Mouse (Mus musculus) neural tube, embryonic 12.5 days (tissue): ENCODE measurements around the gene Tmem160. TPM values are rescaled to one million over a fixed set of nuclear protein-coding genes. Genes with fewer than 3 reads are reported as not detected.

Source experiments
- ATAC-seq: fragments of 200-750 bp; cut with Nextera tagmentation; 2 replicates; pipeline ENCODE4 v1.8.0; 2017; ENCODE audit warnings: low read depth, mild to moderate bottlenecking, moderate TSS enrichment, moderate library complexity; ENCODE audit not compliant: low FRiP score
- H3K27ac ChIP-seq: fragments of 300-500 bp; sonication (generic); 2 replicates; pipeline ENCODE4 v1.5.1; 2016
- H3K27me3 ChIP-seq: fragments of 300-500 bp; sonication (generic); replicated peaks from 2 replicates; pipeline ENCODE4 v1.6.1; 2016; ENCODE audit warnings: mild to moderate bottlenecking
- H3K36me3 ChIP-seq: fragments of 300-500 bp; sonication (generic); 2 replicates; pipeline ENCODE4 v1.6.1; 2016; ENCODE audit warnings: mild to moderate bottlenecking
- H3K4me1 ChIP-seq: fragments of 300-500 bp; sonication (generic); 2 replicates; pipeline ENCODE4 v1.6.1; 2016
- H3K4me2 ChIP-seq: fragments of 300-500 bp; sonication (generic); replicated peaks from 2 replicates; pipeline ENCODE4 v1.6.1; 2016; ENCODE audit warnings: mild to moderate bottlenecking
- H3K4me3 ChIP-seq: fragments of 300-500 bp; sonication (generic); 2 replicates; pipeline ENCODE4 v1.5.1; 2016
- H3K9ac ChIP-seq: fragments of 300-500 bp; sonication (generic); 2 replicates; pipeline ENCODE4 v1.6.1; 2016; ENCODE audit warnings: mild to moderate bottlenecking
- H3K9me3 ChIP-seq: fragments of 300-500 bp; sonication (generic); 2 replicates; pipeline ENCODE4 v1.6.1; 2016; ENCODE audit warnings: mild to moderate bottlenecking
- WGBS: fragments of 180-500 bp; shearing (Covaris S2); methylation state at CpG from one replicate; pipeline ENCODE4 v1.1.7; 2016; 5-methylcytosine and 5-hydroxymethylcytosine counted together
- polyA plus RNA-seq: library from polyadenylated mRNA; unstranded; fragments of >200 nt; fragmentation: Nextera tagmentation; extraction: Ambion mirVana; gene quantifications from 2 replicates; pipeline ENCODE4 v1.2.1, GENCODE M21; 2016

Gene Tmem160
- polyA plus RNA-seq, 1 experiment from 2014 or later = 58.5 TPM

DNA sequence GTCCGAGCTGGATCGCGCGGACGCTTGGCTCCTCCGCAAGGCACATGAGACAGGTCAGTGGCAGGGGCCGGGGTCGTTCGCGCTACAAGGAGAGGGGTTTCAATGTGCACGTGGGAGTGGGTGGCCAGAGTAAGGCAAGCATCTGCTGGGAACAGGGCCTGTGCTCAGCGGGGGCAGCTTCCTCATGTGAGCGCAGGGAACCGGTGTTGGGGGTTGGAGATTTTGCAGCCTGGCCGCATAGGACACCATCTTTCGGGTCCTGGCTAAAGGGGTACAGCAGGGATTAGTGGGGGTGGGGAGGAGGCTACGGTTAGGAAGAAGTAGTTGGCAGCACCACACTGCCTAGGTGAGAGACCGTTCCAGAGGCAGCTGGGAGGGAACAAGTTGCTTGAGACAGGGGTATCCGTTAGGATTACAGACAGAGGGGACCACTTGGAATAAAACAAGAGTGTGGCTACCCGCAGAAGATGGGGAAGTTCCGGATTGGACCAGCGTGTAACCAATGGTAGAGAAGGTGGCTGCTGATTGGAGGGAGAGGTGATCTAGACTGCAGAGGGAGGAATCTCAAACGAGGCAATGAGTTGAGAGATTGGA lies 636 bp downstream of the Tmem160 start:
- H3K4me2 ChIP-seq = peak overlapping the region; percentile 93
- peak overlapping the region; percentile 32; the same call in 1 of the 2 replicates for H3K27ac ChIP-seq
- peaks cover 10% of the 10 kb centered on the region; the same call in 1 of the 2 replicates for H3K4me1 ChIP-seq
- H3K27me3 ChIP-seq = no peaks in the 10 kb centered on the region
- H3K9ac ChIP-seq = peak overlapping the region; percentile 66
- H3K9me3 ChIP-seq = no peaks in the 10 kb centered on the region
- peak; percentile 83 for ATAC-seq
- under 1% methylated on average over 23 of the region's 23 CpGs for WGBS
- peaks cover 5% of the 10 kb centered on the region for H3K36me3 ChIP-seq
- H3K4me3 ChIP-seq = peak overlapping the region; percentile 63

- H3K36me3 ChIP-seq = peaks cover 8% of the 10 kb centered on the region
- no peak overlapping the region for H3K4me2 ChIP-seq
- WGBS = 97% methylated on average over 14 of the region's 14 CpGs
- no peak overlapping the region for H3K4me3 ChIP-seq
- H3K4me1 ChIP-seq = peaks cover 10% of the 10 kb centered on the region; the same call in 1 of the 2 replicates
- no peak overlapping the region for H3K9ac ChIP-seq
- H3K27me3 ChIP-seq = no peaks in the 10 kb centered on the region
- no peak for ATAC-seq
- no peaks in the 10 kb centered on the region; the same call in 1 of the 2 replicates for H3K9me3 ChIP-seq
- H3K27ac ChIP-seq = no peak overlapping the region
Measured at GRCm38 (mm10) chr7:16455016-16455415, 2.4 kb downstream of the Tmem160 start.

DNA sequence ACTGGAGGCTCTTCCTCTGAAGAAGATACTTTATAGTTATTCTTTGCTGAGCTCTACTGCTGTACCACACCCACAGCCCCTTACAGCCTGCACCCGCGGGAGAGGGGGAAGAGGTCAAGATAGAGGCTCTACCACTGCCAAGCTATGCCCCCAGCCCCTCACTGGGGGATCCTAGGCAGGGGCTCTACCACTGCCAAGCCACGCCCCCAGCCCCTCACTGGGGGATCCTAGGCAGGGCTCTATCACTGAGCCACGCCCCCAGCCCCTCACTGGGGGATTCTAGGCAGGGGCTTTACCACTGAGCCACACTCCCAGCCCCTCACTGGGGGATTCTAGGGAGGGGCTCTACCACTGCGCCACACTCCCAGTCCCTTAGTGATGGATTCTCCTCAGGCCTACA lies 3.7 kb downstream of the Tmem160 start:
- Histone ChIP-seq H3K27me3 (0 out of 2 replicates have a peak, but pooled peaks cover 8% of the 10 kb centered on the region), H3K9ac (no peak overlapping the region), H3K4me3 (no peak overlapping the region), H3K4me2 (no peak overlapping the region), H3K36me3 (peaks cover 8% of the 10 kb centered on the region), H3K4me1 (peaks cover 15% of the 10 kb centered on the region; the same call in 1 of the 2 replicates), H3K27ac (no peak overlapping the region), H3K9me3 (no peaks in the 10 kb centered on the region; the same call in 1 of the 2 replicates)
- no peak for ATAC-seq
- 87% methylated on average over 5 of the region's 5 CpGs for WGBS

- WGBS = 63% methylated on average over 13 of the region's 13 CpGs
Measured at GRCm38 (mm10) chr7:16460566-16460965, 8.0 kb downstream of the Tmem160 start.

GRCm38 (mm10) chr7:16461151-16461550 lies 8.6 kb downstream of the Tmem160 start:
- H3K4me3 ChIP-seq = no peak overlapping the region
- H3K9me3 ChIP-seq = no peaks in the 10 kb centered on the region; the same call in 1 of the 2 replicates
- peaks cover 13% of the 10 kb centered on the region; the same call in 1 of the 2 replicates for H3K27me3 ChIP-seq
- 0 out of 2 replicates have a peak, but pooled peaks cover 5% of the 10 kb centered on the region for H3K4me1 ChIP-seq
- H3K27ac ChIP-seq = no peak overlapping the region
- H3K36me3 ChIP-seq = peaks cover 3% of the 10 kb centered on the region; the same call in 1 of the 2 replicates
- no peak for ATAC-seq
- H3K9ac ChIP-seq = no peak overlapping the region
- 61% methylated on average over 6 of the region's 6 CpGs for WGBS
- no peak overlapping the region for H3K4me2 ChIP-seq

More at GRCm38 (mm10) chr7:16460566-16460965, 8.0 kb downstream of the Tmem160 start:
- no peak for ATAC-seq
- peaks cover 3% of the 10 kb centered on the region for H3K36me3 ChIP-seq
- H3K9ac ChIP-seq = no peak overlapping the region
- H3K4me1 ChIP-seq = 0 out of 2 replicates have a peak, but pooled peaks cover 5% of the 10 kb centered on the region
- H3K4me3 ChIP-seq = no peak overlapping the region
- peaks cover 13% of the 10 kb centered on the region; the same call in 1 of the 2 replicates for H3K27me3 ChIP-seq
- H3K4me2 ChIP-seq = no peak overlapping the region
- H3K9me3 ChIP-seq = no peaks in the 10 kb centered on the region; the same call in 1 of the 2 replicates
- H3K27ac ChIP-seq = no peak overlapping the region

- Histone ChIP-seq H3K36me3 (peaks cover 3% of the 10 kb centered on the region; the same call in 1 of the 2 replicates), H3K4me2 (no peak overlapping the region), H3K27ac (no peak overlapping the region), H3K9me3 (no peaks in the 10 kb centered on the region; the same call in 1 of the 2 replicates), H3K27me3 (peaks cover 13% of the 10 kb centered on the region; the same call in 1 of the 2 replicates), H3K9ac (no peak overlapping the region), H3K4me3 (no peak overlapping the region), H3K4me1 (0 out of 2 replicates have a peak, but pooled peaks cover 5% of the 10 kb centered on the region)
- no peak for ATAC-seq
- 91% methylated on average over 6 of the region's 6 CpGs for WGBS
Measured at GRCm38 (mm10) chr7:16461705-16462104, 9.1 kb downstream of the Tmem160 start.

DNA sequence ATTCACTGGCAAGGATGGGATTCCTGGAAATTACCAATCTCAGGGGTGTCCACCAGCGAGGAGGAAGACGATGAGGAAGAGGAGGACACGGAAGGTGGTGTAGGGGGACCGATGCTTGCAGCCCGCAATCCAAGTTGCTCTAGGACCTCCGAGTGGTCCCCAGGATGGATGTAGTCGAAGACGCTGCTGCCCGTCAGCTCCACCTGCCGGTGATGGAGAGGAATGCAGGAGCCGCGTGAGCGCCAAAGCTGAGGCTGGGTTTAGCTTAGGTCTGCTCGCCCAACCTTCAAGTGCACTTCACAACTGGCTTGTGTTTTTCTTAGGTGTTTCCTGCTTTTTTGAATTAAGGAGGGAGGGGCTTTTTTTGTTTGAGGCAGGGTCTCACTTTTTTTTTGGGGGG lies 10.6 kb downstream of the Tmem160 start:
- 0 out of 2 replicates have a peak, but pooled peaks have one; percentile 48 for ATAC-seq
- H3K9me3 ChIP-seq = no peaks in the 10 kb centered on the region; the same call in 1 of the 2 replicates
- WGBS = 5% methylated on average over 14 of the region's 14 CpGs
- no peak overlapping the region for H3K27ac ChIP-seq
- H3K4me3 ChIP-seq = no peak overlapping the region
- H3K36me3 ChIP-seq = peaks cover 3% of the 10 kb centered on the region; the same call in 1 of the 2 replicates
- no peak overlapping the region for H3K9ac ChIP-seq
- H3K4me1 ChIP-seq = 0 out of 2 replicates have a peak, but pooled peaks cover 5% of the 10 kb centered on the region
- H3K4me2 ChIP-seq = no peak overlapping the region
- peaks cover 16% of the 10 kb centered on the region; the same call in 1 of the 2 replicates for H3K27me3 ChIP-seq

DNA sequence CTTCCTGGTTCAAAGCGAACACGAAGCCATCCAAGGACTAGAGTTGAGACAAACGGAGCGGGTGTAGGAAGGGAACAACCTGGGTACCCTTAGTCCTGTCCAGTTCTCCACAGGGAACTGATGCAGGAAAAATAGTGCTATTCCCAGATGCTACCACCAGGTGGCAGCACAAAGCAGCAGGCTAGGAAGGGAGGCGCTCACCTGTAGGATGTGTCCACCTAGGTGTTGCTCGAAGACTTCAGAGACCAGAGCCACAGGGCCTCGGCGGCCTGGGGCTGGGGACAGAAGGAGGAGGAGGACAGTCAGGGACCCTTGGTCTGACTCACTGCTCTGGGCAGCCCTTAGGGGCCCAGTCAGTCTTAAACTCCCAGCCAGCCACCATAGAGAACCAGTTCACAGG lies 12.6 kb downstream of the Tmem160 start:
- no peak overlapping the region for H3K4me2 ChIP-seq
- no peak overlapping the region for H3K4me3 ChIP-seq
- 0 out of 2 replicates have a peak, but pooled peaks cover 5% of the 10 kb centered on the region for H3K4me1 ChIP-seq
- peaks cover 28% of the 10 kb centered on the region; the same call in 1 of the 2 replicates for H3K27me3 ChIP-seq
- no peak for ATAC-seq
- H3K9ac ChIP-seq = no peak overlapping the region
- WGBS = 15% methylated on average over 8 of the region's 8 CpGs
- H3K36me3 ChIP-seq = no peaks in the 10 kb centered on the region
- H3K27ac ChIP-seq = no peak overlapping the region
- no peaks in the 10 kb centered on the region for H3K9me3 ChIP-seq

DNA sequence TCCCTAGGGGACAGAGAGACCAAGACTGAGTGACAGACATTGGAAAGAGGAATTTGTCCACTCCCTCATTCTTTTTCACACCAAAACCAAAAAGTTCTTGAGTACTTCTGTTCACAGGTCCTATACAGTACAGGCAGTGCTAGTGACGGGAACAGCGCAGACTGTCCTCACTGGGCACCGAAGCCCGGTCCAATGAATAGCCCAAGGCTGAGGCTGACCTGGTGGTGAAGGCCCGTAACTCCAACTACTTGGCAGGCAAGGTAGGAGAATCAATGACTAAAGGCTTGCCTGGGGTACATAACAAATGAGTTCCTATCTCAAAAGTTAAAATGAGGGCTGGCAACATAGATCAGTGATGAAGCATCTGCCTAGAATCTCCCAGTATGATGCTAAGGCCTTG lies 13.0 kb downstream of the Tmem160 start:
- H3K4me2 ChIP-seq = no peak overlapping the region
- peaks cover 28% of the 10 kb centered on the region; the same call in 1 of the 2 replicates for H3K27me3 ChIP-seq
- H3K4me1 ChIP-seq = 0 out of 2 replicates have a peak, but pooled peaks cover 5% of the 10 kb centered on the region
- 94% methylated on average over 5 of the region's 5 CpGs for WGBS
- no peak overlapping the region for H3K4me3 ChIP-seq
- H3K9me3 ChIP-seq = no peaks in the 10 kb centered on the region
- no peak overlapping the region for H3K9ac ChIP-seq
- no peak overlapping the region for H3K27ac ChIP-seq
- H3K36me3 ChIP-seq = no peaks in the 10 kb centered on the region
- no peak for ATAC-seq

GRCm38 (mm10) chr7:16466565-16466964 lies 14.0 kb downstream of the Tmem160 start:
- WGBS = 70% methylated on average over 4 of the region's 4 CpGs
- peaks cover 31% of the 10 kb centered on the region; the same call in 1 of the 2 replicates for H3K27me3 ChIP-seq

GRCm38 (mm10) chr7:16468115-16468514 lies 15.5 kb downstream of the Tmem160 start:
- peaks cover 36% of the 10 kb centered on the region for H3K27me3 ChIP-seq
- WGBS = 16% methylated on average over 5 of the region's 5 CpGs

More at GRCm38 (mm10) chr7:16466565-16466964, 14.0 kb downstream of the Tmem160 start:
- no peaks in the 10 kb centered on the region for H3K4me1 ChIP-seq
- H3K9ac ChIP-seq = no peak overlapping the region
- H3K4me3 ChIP-seq = no peak overlapping the region
- no peaks in the 10 kb centered on the region for H3K9me3 ChIP-seq
- no peak for ATAC-seq
- no peak overlapping the region for H3K27ac ChIP-seq
- no peaks in the 10 kb centered on the region for H3K36me3 ChIP-seq
- H3K4me2 ChIP-seq = no peak overlapping the region

GRCm38 (mm10) chr7:16471549-16471948 lies 19.0 kb downstream of the Tmem160 start:
- Histone ChIP-seq H3K27me3 (peaks cover 71% of the 10 kb centered on the region), H3K4me2 (no peak overlapping the region), H3K9ac (no peak overlapping the region), H3K4me1 (peaks cover 20% of the 10 kb centered on the region), H3K36me3 (no peaks in the 10 kb centered on the region), H3K4me3 (no peak overlapping the region), H3K9me3 (no peaks in the 10 kb centered on the region), H3K27ac (no peak overlapping the region)
- ATAC-seq = no peak
- 38% methylated on average over 9 of the region's 9 CpGs for WGBS

More at GRCm38 (mm10) chr7:16468115-16468514, 15.5 kb downstream of the Tmem160 start:
- H3K4me1 ChIP-seq = 0 out of 2 replicates have a peak, but pooled peaks cover 4% of the 10 kb centered on the region
- H3K27ac ChIP-seq = no peak overlapping the region
- H3K4me3 ChIP-seq = no peak overlapping the region
- H3K36me3 ChIP-seq = no peaks in the 10 kb centered on the region
- no peaks in the 10 kb centered on the region for H3K9me3 ChIP-seq
- no peak for ATAC-seq
- no peak overlapping the region for H3K4me2 ChIP-seq
- no peak overlapping the region for H3K9ac ChIP-seq
